Mouse (Mus musculus): Measurements from ENCODE around the gene Sash3.

- TF ChIP-seq CTCF (IDR thresholded peaks at IDR 0.05; ENCODE audit: low read depth) (no peak), EP300 (IDR thresholded peaks at IDR 0.05; ENCODE audit: low read depth) (no peak)
Measured at GRCm38 (mm10) chrX:48103256-48103655, 43.0 kb upstream of the Sash3 start.

All from liver, embryonic 14.5 days (tissue).